In the genomic region with DNA sequence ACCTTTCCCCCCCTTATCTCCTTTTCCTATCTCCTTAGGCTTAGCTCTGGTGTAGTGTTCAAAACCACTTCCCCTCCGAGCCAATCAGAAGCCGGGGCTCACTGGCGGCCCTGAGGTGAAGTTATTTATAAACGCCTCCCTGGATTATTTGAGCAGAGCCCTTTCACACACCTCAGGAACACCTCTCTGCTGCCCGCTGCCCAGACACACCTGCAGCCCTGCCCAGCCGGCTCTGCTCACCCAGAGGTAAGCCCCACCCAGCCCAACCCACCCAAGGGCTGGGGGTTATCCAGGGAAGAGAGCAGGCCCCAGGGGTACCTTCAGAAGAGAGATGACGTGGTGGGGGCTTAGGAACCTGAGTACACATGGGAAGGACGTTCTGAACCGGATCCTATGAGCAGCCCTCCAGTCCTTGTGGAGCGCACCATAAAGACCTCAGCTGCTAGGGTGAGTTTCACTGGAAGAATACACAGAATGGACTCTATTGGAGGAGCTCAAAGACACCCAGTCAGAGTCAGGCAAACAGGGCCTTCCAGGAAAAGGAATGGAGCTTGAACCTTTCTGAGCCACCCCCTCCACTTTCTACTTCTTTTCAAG, we compare ENCODE assay signal across 29 mouse cellular contexts. TPM values are rescaled to one million over a fixed set of nuclear protein-coding genes. Genes with fewer than 3 reads are reported as not detected.
DNase-seq lines count a peak whose midpoint lies in the region; ATAC-seq and TF ChIP-seq lines count a peak whose summit lies in the region.
"Had no signal": no experiment of that assay in that cellular context is flagged by ENCODE, and none has a peak within 500 bp of the region (broad histone marks: within the 10 kb centered on the region; RNA-seq: fewer than 3 reads in every experiment).

Gene Slc26a9, plus strand, starts transcription at position 155 of the 597 bp plus-strand sequence.

- peaks cover 3% of the 10 kb centered on the region; the same call in 1 of the 2 replicates for H3K4me1 ChIP-seq in intestine, embryonic 14.5 days (replicated peaks; ENCODE audit: control insufficient read depth, insufficient read depth, low read length)
- H3K4me1 ChIP-seq in intestine, postnatal 0 days (replicated peaks; ENCODE audit: control insufficient read depth, insufficient read depth, low read length) = no peaks in the 10 kb centered on the region
- H3K4me1 ChIP-seq in lung, adult 2 months (ENCODE audit: control insufficient read depth, insufficient read depth, low read length) = 0 out of 2 replicates have a peak, but pooled peaks cover 2% of the 10 kb centered on the region
- no peaks in the 10 kb centered on the region for H3K4me1 ChIP-seq in lung, postnatal 0 days (ENCODE audit: insufficient read depth, low read depth, low read length)
- no peaks in the 10 kb centered on the region for H3K4me1 ChIP-seq in stomach, embryonic 15.5 days
- no peaks in the 10 kb centered on the region for H3K4me1 ChIP-seq in midbrain, embryonic 13.5 days (replicated peaks)
- H3K4me1 ChIP-seq: forebrain, embryonic 15.5 days; limb, embryonic 13.5 days; liver, embryonic 12.5 days; neural tube, embryonic 13.5 days had no signal

- no peaks in the 10 kb centered on the region for H3K36me3 ChIP-seq in intestine, embryonic 14.5 days (ENCODE audit: control insufficient read depth, insufficient read depth, low read length)
- H3K36me3 ChIP-seq in intestine, postnatal 0 days (ENCODE audit: control insufficient read depth, insufficient read depth) = no peaks in the 10 kb centered on the region
- H3K36me3 ChIP-seq in lung, postnatal 0 days (ENCODE audit: insufficient read depth, low read length) = no peaks in the 10 kb centered on the region
- H3K36me3 ChIP-seq in stomach, embryonic 15.5 days = no peaks in the 10 kb centered on the region
- no peaks in the 10 kb centered on the region for H3K36me3 ChIP-seq in midbrain, embryonic 13.5 days
- H3K36me3 ChIP-seq: embryonic facial prominence, embryonic 15.5 days; forebrain, embryonic 15.5 days; limb, embryonic 13.5 days; liver, embryonic 12.5 days; neural tube, embryonic 13.5 days had no signal

- no peak within 1 kb of the TSS for H3K9ac ChIP-seq in intestine, embryonic 14.5 days (ENCODE audit: low read length)
- no peak within 1 kb of the TSS for H3K9ac ChIP-seq in intestine, postnatal 0 days (ENCODE audit: low read depth, low read length)
- H3K9ac ChIP-seq in lung, postnatal 0 days (replicated peaks; ENCODE audit: low read depth) = 0 out of 2 replicates have a peak within 1 kb of the TSS, but pooled peaks have one; percentile 16
- no peak within 1 kb of the TSS for H3K9ac ChIP-seq in stomach, embryonic 15.5 days
- H3K9ac ChIP-seq in midbrain, embryonic 13.5 days (replicated peaks) = no peak within 1 kb of the TSS
- H3K9ac ChIP-seq: embryonic facial prominence, embryonic 15.5 days; forebrain, embryonic 15.5 days; limb, embryonic 13.5 days; liver, embryonic 12.5 days; neural tube, embryonic 13.5 days had no signal

- TF ChIP-seq CTCF in intestine, postnatal 0 days (IDR thresholded peaks at IDR 0.05; ENCODE audit: low read depth) = no peak
- no peak for TF ChIP-seq CTCF in lung, adult 2 months (IDR thresholded peaks at IDR 0.05; ENCODE audit: insufficient read depth, low read length)
- no peak for TF ChIP-seq CTCF in lung, postnatal 0 days (IDR thresholded peaks at IDR 0.05)
- no peak for TF ChIP-seq CTCF in layer of hippocampus, adult 2 months (conservative IDR thresholded peaks at IDR 0.05)

- no peak for TF ChIP-seq EP300 in lung, postnatal 0 days (IDR thresholded peaks at IDR 0.05)

- TF ChIP-seq POLR2A in lung, adult 2 months (IDR thresholded peaks at IDR 0.05; ENCODE audit: borderline replicate concordance, extremely low read depth, low read depth, low read length) = peak; percentile 62; the same call in 1 of the 2 replicates

- DNase-seq in intestine, embryonic 14.5 days (ENCODE audit: low spot score) = no peak
- DNase-seq in lung, adult 2 months = peak; percentile 55
- DNase-seq in lung, postnatal 0 days (ENCODE audit: low spot score) = peak; percentile 59
- no peak for DNase-seq in gastrocnemius, postnatal 14 days
- no peak for DNase-seq in layer of hippocampus, adult 2 months (ENCODE audit: low spot score in 2 of 2)
- DNase-seq: adrenal gland, adult 2 months; cerebellum, adult 8-10 months; cerebellum, postnatal 36 days; embryo, embryonic 11 days; gastrocnemius, postnatal 10 days; heart, adult 11 months; heart, postnatal 36 days; kidney, adult 18-20 months; kidney, postnatal 25 days; right cerebral cortex, postnatal 4 days had no signal

- peak; percentile 71 for ATAC-seq in intestine, embryonic 14.5 days (replicated peaks; ENCODE audit: low FRiP score, low TSS enrichment, low read depth)
- no peak for ATAC-seq in intestine, postnatal 0 days
- ATAC-seq in lung, postnatal 0 days = peak; percentile 69
- peak; percentile 93 for ATAC-seq in stomach, embryonic 15.5 days (ENCODE audit: insufficient read depth, low FRiP score, low read depth)
- no peak for ATAC-seq in midbrain, embryonic 13.5 days
- ATAC-seq: forebrain, embryonic 15.5 days; hindbrain, embryonic 16.5 days; liver, embryonic 12.5 days; midbrain, embryonic 16.5 days had no signal

- H3K9me3 ChIP-seq in intestine, embryonic 14.5 days (ENCODE audit: control insufficient read depth, low read length) = no peaks in the 10 kb centered on the region
- H3K9me3 ChIP-seq in intestine, postnatal 0 days (ENCODE audit: control insufficient read depth) = no peaks in the 10 kb centered on the region
- no peaks in the 10 kb centered on the region for H3K9me3 ChIP-seq in lung, postnatal 0 days (ENCODE audit: low read length)
- no peaks in the 10 kb centered on the region for H3K9me3 ChIP-seq in stomach, embryonic 15.5 days
- no peaks in the 10 kb centered on the region for H3K9me3 ChIP-seq in midbrain, embryonic 13.5 days
- H3K9me3 ChIP-seq: embryonic facial prominence, embryonic 15.5 days; forebrain, embryonic 15.5 days; limb, embryonic 13.5 days; liver, embryonic 12.5 days; neural tube, embryonic 13.5 days had no signal

- intact Hi-C loops in gastrocnemius, postnatal 14 days (cut with DNase I; ENCODE audit: low total_unique reads) = loop anchor here (2.0 kb wide), 1 partner anchor 23 kb away; no protein-coding TSS in a partner anchor

- H3K4me2 ChIP-seq in intestine, embryonic 14.5 days (ENCODE audit: low read length) = 0 out of 2 replicates have a peak within 1 kb of the TSS, but pooled peaks have one; percentile 11
- H3K4me2 ChIP-seq in intestine, postnatal 0 days (replicated peaks; ENCODE audit: low read depth) = no peak within 1 kb of the TSS
- peak within 1 kb of the TSS; percentile 42 for H3K4me2 ChIP-seq in lung, postnatal 0 days (replicated peaks; ENCODE audit: low read depth, low read length)
- H3K4me2 ChIP-seq in stomach, embryonic 15.5 days = peak within 1 kb of the TSS; percentile 35; the same call in 1 of the 2 replicates
- H3K4me2 ChIP-seq in midbrain, embryonic 13.5 days (replicated peaks) = no peak within 1 kb of the TSS
- H3K4me2 ChIP-seq: embryonic facial prominence, embryonic 15.5 days; forebrain, embryonic 15.5 days; limb, embryonic 13.5 days; liver, embryonic 12.5 days; neural tube, embryonic 13.5 days had no signal

- no peak within 1 kb of the TSS for H3K4me3 ChIP-seq in intestine, embryonic 14.5 days (ENCODE audit: low read depth, low read length)
- H3K4me3 ChIP-seq in intestine, postnatal 0 days (ENCODE audit: low read depth, low read length) = no peak within 1 kb of the TSS
- H3K4me3 ChIP-seq in lung, adult 2 months (replicated peaks; ENCODE audit: extremely low read depth, low read depth, low read length) = peak within 1 kb of the TSS; percentile 55
- H3K4me3 ChIP-seq in lung, postnatal 0 days (ENCODE audit: low read depth, low read length) = peak within 1 kb of the TSS; percentile 27
- H3K4me3 ChIP-seq in stomach, embryonic 15.5 days (replicated peaks) = peak within 1 kb of the TSS; percentile 8
- no peak within 1 kb of the TSS for H3K4me3 ChIP-seq in midbrain, embryonic 13.5 days (replicated peaks)
- no peak within 1 kb of the TSS for H3K4me3 ChIP-seq in layer of hippocampus, adult 2 months
- H3K4me3 ChIP-seq: embryonic facial prominence, embryonic 15.5 days; forebrain, embryonic 15.5 days; limb, embryonic 13.5 days; liver, embryonic 12.5 days; myocyte; neural tube, embryonic 13.5 days had no signal

- 48% methylated on average over 10 of the region's 10 CpGs for whole genome bisulfite sequencing in intestine, embryonic 14.5 days
- WGBS in intestine, postnatal 0 days = 29% methylated on average over 10 of the region's 10 CpGs
- 60% methylated on average over 10 of the region's 10 CpGs for WGBS in lung, adult 2 months
- 28% methylated on average over 10 of the region's 10 CpGs for WGBS in lung, postnatal 0 days
- 44% methylated on average over 10 of the region's 10 CpGs for WGBS in stomach, embryonic 15.5 days
- 71% methylated on average over 10 of the region's 10 CpGs for WGBS in midbrain, embryonic 13.5 days

- H3K27me3 ChIP-seq in intestine, embryonic 14.5 days (replicated peaks; ENCODE audit: control insufficient read depth, insufficient read depth, low read length) = no peaks in the 10 kb centered on the region
- no peaks in the 10 kb centered on the region for H3K27me3 ChIP-seq in intestine, postnatal 0 days (replicated peaks; ENCODE audit: control insufficient read depth, insufficient read depth, low read length)
- no peaks in the 10 kb centered on the region for H3K27me3 ChIP-seq in lung, postnatal 0 days (replicated peaks; ENCODE audit: insufficient read depth, low read length)
- no peaks in the 10 kb centered on the region for H3K27me3 ChIP-seq in stomach, embryonic 15.5 days (replicated peaks)
- H3K27me3 ChIP-seq in midbrain, embryonic 13.5 days = 0 out of 2 replicates have a peak, but pooled peaks cover 3% of the 10 kb centered on the region
- H3K27me3 ChIP-seq: embryonic facial prominence, embryonic 15.5 days; forebrain, embryonic 15.5 days; limb, embryonic 13.5 days; neural tube, embryonic 13.5 days had no signal

- H3K27ac ChIP-seq in intestine, embryonic 14.5 days (ENCODE audit: low read depth) = no peak within 1 kb of the TSS; the same call in 1 of the 2 replicates
- H3K27ac ChIP-seq in intestine, postnatal 0 days (ENCODE audit: low read depth, low read length) = no peak within 1 kb of the TSS
- 0 out of 2 replicates have a peak within 1 kb of the TSS, but pooled peaks have one; percentile 20 for H3K27ac ChIP-seq in lung, postnatal 0 days (ENCODE audit: low read length)
- peak within 1 kb of the TSS; percentile 46 for H3K27ac ChIP-seq in stomach, embryonic 15.5 days
- no peak within 1 kb of the TSS for H3K27ac ChIP-seq in midbrain, embryonic 13.5 days
- H3K27ac ChIP-seq in layer of hippocampus, adult 2 months = no peak within 1 kb of the TSS
- H3K27ac ChIP-seq: embryonic facial prominence, embryonic 15.5 days; forebrain, embryonic 15.5 days; limb, embryonic 13.5 days; liver, embryonic 12.5 days; neural tube, embryonic 13.5 days had no signal

RNA-seq across cellular contexts. Expression of gene Slc26a9, which starts in this region (rescaled TPM):
- polyA plus RNA-seq in intestine, embryonic 14.5 days (2014; fragmentation: Nextera tagmentation; extraction: Ambion mirVana) = 0.51 and 0.52 TPM in 2 replicates
- polyA plus RNA-seq in intestine, postnatal 0 days (2015; fragmentation: Nextera tagmentation; extraction: Ambion mirVana) = 0.03 and 0.67 TPM in 2 replicates
- 25.6 and 38.8 TPM in 2 replicates for polyA plus RNA-seq in lung, adult 2 months (2012; rRNA removed)
- polyA plus RNA-seq in lung, postnatal 0 days (2015; fragmentation: Nextera tagmentation; extraction: Ambion mirVana) = 10.9 and 12.3 TPM in 2 replicates
- polyA plus RNA-seq in stomach, embryonic 15.5 days (2015; fragmentation: Nextera tagmentation; extraction: Ambion mirVana) = 5.1 and 7.6 TPM in 2 replicates
- not detected for total RNA-seq in gastrocnemius, postnatal 14 days (2021)
- 0.03 TPM in 1 of 2 replicates, not detected in the other for polyA plus RNA-seq in midbrain, embryonic 13.5 days (2015; fragmentation: Nextera tagmentation; extraction: Ambion mirVana)
- total RNA-seq in layer of hippocampus, adult 2 months (2021) = under 1 TPM; 0.07 to 0.15 TPM
- total RNA-seq: gastrocnemius, postnatal 10 days; heart, postnatal 36 days; megakaryocyte-erythroid progenitor cell, adult 5-6 weeks; MEL had no signal
- polyA plus RNA-seq: C2C12; limb, embryonic 13.5 days; liver, embryonic 12.5 days; myocyte; neural tube, embryonic 13.5 days had no signal

Comparison
In these comparisons a context has a peak if more than half of its experiments do, and no peak if none do; other contexts are left out.
1. Peak in ATAC-seq and H3K4me2 ChIP-seq in intestine, embryonic 14.5 days; RNA of the gene not detected or under 1 TPM.
2. ATAC-seq: peak in lung, postnatal 0 days (single experiment) and stomach, embryonic 15.5 days (single experiment); none in intestine, postnatal 0 days (single experiment) and midbrain, embryonic 13.5 days (single experiment).
3. DNase-seq: peak in lung, adult 2 months (single experiment) and lung, postnatal 0 days (single experiment); none in intestine, embryonic 14.5 days (single experiment), gastrocnemius, postnatal 14 days (single experiment) and layer of hippocampus, adult 2 months (0 of 2).
4. H3K27ac ChIP-seq: peak in lung, postnatal 0 days (single experiment) and stomach, embryonic 15.5 days (single experiment); none in intestine, embryonic 14.5 days (single experiment), intestine, postnatal 0 days (single experiment), midbrain, embryonic 13.5 days (single experiment) and layer of hippocampus, adult 2 months (single experiment).
5. H3K4me2 ChIP-seq: peak in lung, postnatal 0 days (single experiment) and stomach, embryonic 15.5 days (single experiment); none in intestine, postnatal 0 days (single experiment) and midbrain, embryonic 13.5 days (single experiment).
6. H3K4me3 ChIP-seq: peak in lung, adult 2 months (single experiment), lung, postnatal 0 days (single experiment) and stomach, embryonic 15.5 days (single experiment); none in intestine, embryonic 14.5 days (single experiment), intestine, postnatal 0 days (single experiment), midbrain, embryonic 13.5 days (single experiment) and layer of hippocampus, adult 2 months (single experiment).